Mouse (Mus musculus) kidney, embryonic 14.5 days (tissue): ENCODE data around the gene Cnnm1. TPM values are rescaled to one million over a fixed set of nuclear protein-coding genes. Genes with fewer than 3 reads are reported as not detected.
A peak's percentile ranks its signal among the peaks of the same experiment; 100 is the strongest.

Source experiments
- ATAC-seq: fragments of 200-750 bp; cut with Nextera tagmentation; 2 replicates; pipeline ENCODE4 v1.8.0; 2017; ENCODE audit warnings: moderate number of reproducible peaks, mild to moderate bottlenecking, moderate TSS enrichment, moderate library complexity; ENCODE audit not compliant: low FRiP score, low TSS enrichment
- H3K27ac ChIP-seq: fragments of 300-500 bp; sonication (generic); 2 replicates; pipeline ENCODE4 v1.5.1; 2014; ENCODE audit warnings: low read depth, mild to moderate bottlenecking, low read length, moderate library complexity, mixed read lengths
- H3K27me3 ChIP-seq: fragments of 300-500 bp; sonication (generic); 2 replicates; pipeline ENCODE4 v1.6.1; 2014; ENCODE audit warnings: mild to moderate bottlenecking, low read length; ENCODE audit not compliant: control insufficient read depth, insufficient read depth
- H3K36me3 ChIP-seq: fragments of 300-500 bp; sonication (generic); 2 replicates; pipeline ENCODE4 v1.6.1; 2014; ENCODE audit warnings: low read length, mixed read lengths; ENCODE audit not compliant: control insufficient read depth, insufficient read depth
- H3K4me1 ChIP-seq: fragments of 300-500 bp; sonication (generic); 2 replicates; pipeline ENCODE4 v1.6.1; 2014; ENCODE audit warnings: low read length, mixed read lengths; ENCODE audit not compliant: control insufficient read depth, insufficient read depth
- H3K4me2 ChIP-seq: fragments of 300-500 bp; sonication (generic); replicated peaks from 2 replicates; pipeline ENCODE4 v1.6.1; 2014; ENCODE audit warnings: low read depth, mild to moderate bottlenecking, low read length
- H3K4me3 ChIP-seq: fragments of 300-500 bp; sonication (generic); 2 replicates; pipeline ENCODE4 v1.5.1; 2014; ENCODE audit warnings: mild to moderate bottlenecking, low read length
- H3K9ac ChIP-seq: fragments of 300-500 bp; sonication (generic); 2 replicates; pipeline ENCODE4 v1.6.1; 2014; ENCODE audit warnings: low read depth, mild to moderate bottlenecking, low read length, moderate library complexity
- H3K9me3 ChIP-seq: fragments of 300-500 bp; sonication (generic); 2 replicates; pipeline ENCODE4 v1.6.1; 2016; ENCODE audit warnings: low read length; ENCODE audit not compliant: control insufficient read depth
- WGBS: fragments of 180-500 bp; shearing (Covaris S2); extraction: QIAGEN DNeasy Blood & Tissue Kit; methylation state at CpG from one replicate; pipeline ENCODE4 v1.1.7; 2014; 5-methylcytosine and 5-hydroxymethylcytosine counted together
- polyA plus RNA-seq: library from polyadenylated mRNA; unstranded; fragments of >200 nt; fragmentation: Nextera tagmentation; extraction: Ambion mirVana; gene quantifications from 2 replicates; pipeline ENCODE4 v1.2.1, GENCODE M21; 2014

Gene Cnnm1
- polyA plus RNA-seq, 1 experiment from 2014 or later = not detected

DNA sequence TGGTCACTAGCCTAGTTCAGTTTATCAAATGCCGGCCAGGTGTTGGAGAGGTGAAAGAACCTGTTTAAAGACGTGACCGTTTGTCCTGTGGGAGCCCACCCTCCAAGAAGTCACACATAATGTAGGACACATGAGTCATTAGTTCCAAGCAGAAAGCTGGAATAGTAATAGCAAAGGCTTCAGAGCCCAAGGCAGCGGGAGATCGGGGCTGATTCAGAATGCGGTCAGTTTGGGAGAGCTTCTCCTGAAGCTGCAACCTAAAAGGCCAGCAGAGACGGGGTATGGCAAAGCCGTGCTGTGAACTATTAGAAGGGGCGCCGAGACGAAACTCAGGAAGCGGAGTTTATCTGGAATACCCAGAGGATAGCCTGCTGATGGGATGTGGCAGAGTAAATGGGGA is 20.2 kb downstream of the Cnnm1 start:
- Histone ChIP-seq H3K9ac (no peak overlapping the region), H3K27ac (no peak overlapping the region), H3K4me2 (no peak overlapping the region), H3K27me3 (no peaks in the 10 kb centered on the region), H3K36me3 (no peaks in the 10 kb centered on the region), H3K4me3 (no peak overlapping the region), H3K4me1 (no peaks in the 10 kb centered on the region), H3K9me3 (no peaks in the 10 kb centered on the region)
- no peak for ATAC-seq
- 87% methylated on average over 12 of the region's 12 CpGs for WGBS

DNA sequence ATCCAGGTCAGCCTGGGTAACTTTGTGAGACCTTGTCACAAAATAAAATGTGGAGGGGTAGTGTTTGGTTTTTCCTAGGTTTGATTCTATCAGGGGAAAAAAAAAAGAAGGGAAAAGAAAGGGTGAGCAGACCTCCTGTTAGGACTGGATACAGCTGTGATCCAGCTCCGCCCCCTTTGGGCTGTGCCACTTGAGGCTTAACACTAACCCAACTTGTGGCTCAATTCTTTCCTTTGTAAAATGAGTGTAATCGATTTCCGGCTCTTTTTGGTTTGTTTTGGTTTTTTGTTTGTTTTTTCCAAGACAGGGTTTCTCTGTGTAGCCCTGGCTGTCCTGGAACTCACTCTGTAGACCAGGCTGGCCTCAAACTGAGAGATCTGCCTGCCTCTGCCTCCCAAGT is 21.9 kb downstream of the Cnnm1 start:
- no peak overlapping the region for H3K27ac ChIP-seq
- no peak overlapping the region for H3K4me3 ChIP-seq
- no peaks in the 10 kb centered on the region for H3K27me3 ChIP-seq
- no peaks in the 10 kb centered on the region for H3K9me3 ChIP-seq
- no peaks in the 10 kb centered on the region for H3K36me3 ChIP-seq
- no peak overlapping the region for H3K9ac ChIP-seq
- no peak for ATAC-seq
- WGBS = 89% methylated on average over 3 of the region's 3 CpGs
- no peaks in the 10 kb centered on the region for H3K4me1 ChIP-seq
- no peak overlapping the region for H3K4me2 ChIP-seq

DNA sequence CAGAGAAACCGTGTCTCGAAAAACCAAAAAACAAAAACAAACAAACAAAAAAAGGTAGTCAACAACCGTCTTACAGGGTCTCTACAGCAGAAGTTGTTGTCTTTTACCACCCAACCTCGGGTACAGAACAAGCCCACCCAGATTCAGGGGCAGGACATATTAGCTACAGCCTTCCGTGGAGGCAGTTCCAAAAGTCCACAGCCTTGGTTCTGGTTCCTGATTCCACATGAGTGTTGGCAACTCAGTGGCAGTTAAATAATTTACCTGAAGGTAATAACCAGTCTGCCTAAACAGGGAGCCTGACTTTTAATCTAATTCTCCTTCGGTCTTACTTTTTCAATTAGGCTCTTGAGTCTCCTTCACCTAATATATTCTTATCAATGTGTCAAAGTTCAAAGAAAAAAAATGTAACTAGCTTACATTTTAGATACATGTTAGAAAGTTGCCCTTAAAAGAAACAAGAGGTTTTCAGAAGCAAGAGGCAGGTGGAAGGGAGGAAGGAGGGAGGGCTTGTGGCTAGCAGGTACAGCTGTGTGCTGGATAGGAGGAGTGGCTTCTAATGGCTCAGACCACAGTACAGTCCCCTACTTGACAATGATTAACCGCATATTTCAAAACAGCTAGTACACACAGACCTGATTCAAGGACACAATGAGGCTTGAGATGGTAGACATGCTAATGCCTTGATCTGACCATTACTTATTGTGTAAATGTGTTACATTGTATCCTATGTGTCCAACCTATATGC is 23.5 kb downstream of the Cnnm1 start:
- Histone ChIP-seq H3K27me3 (no peaks in the 10 kb centered on the region), H3K9ac (no peak overlapping the region), H3K4me3 (no peak overlapping the region), H3K9me3 (no peaks in the 10 kb centered on the region), H3K4me2 (no peak overlapping the region), H3K36me3 (no peaks in the 10 kb centered on the region), H3K27ac (no peak overlapping the region), H3K4me1 (no peaks in the 10 kb centered on the region)
- ATAC-seq = peak; percentile 81
- 80% methylated on average over 7 of the region's 7 CpGs for WGBS

DNA sequence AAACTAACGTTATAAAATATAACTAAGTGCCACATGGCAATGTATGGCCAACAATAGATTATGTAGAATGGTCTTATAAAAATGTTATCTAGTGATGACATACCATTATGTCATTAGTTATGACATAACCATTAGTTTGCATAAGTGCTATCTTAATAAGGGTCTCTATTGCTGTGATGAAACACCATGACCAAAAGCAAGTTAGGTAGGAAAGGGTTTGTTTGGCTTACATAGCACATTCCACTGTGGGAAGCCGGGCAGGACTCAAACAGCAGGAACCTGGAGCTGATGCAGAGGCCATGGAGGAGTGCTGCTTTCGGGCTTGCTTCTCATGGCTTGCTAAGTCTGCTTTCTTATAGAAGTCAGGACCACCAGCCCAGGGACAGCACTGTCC is 24.1 kb downstream of the Cnnm1 start:
- H3K4me3 ChIP-seq = no peak overlapping the region
- H3K9me3 ChIP-seq = no peaks in the 10 kb centered on the region
- no peak for ATAC-seq
- no peak overlapping the region for H3K27ac ChIP-seq
- H3K4me2 ChIP-seq = no peak overlapping the region
- WGBS = 78% methylated on average over 3 of the region's 3 CpGs
- no peaks in the 10 kb centered on the region for H3K36me3 ChIP-seq
- H3K27me3 ChIP-seq = no peaks in the 10 kb centered on the region
- H3K9ac ChIP-seq = no peak overlapping the region
- no peaks in the 10 kb centered on the region for H3K4me1 ChIP-seq

DNA sequence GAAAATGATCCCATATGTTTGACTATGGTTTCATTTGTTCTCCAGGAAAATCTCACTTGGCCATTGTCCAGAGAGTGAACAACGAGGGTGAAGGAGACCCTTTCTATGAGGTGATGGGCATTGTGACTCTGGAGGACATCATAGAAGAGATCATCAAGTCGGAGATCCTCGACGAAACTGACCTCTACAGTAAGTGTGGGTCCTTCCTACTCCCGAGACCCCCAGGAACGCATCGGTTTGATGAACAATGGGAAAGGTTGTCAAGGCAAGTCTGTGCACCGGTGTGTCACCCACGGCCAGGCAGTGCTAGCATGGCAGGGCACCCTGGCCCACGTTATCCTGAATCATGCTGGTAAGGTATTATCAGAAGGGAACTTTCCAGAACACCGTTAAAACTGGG is 24.8 kb downstream of the Cnnm1 start:
- H3K4me1 ChIP-seq = no peaks in the 10 kb centered on the region
- no peak overlapping the region for H3K4me2 ChIP-seq
- H3K27me3 ChIP-seq = no peaks in the 10 kb centered on the region
- H3K9me3 ChIP-seq = no peaks in the 10 kb centered on the region
- H3K9ac ChIP-seq = no peak overlapping the region
- WGBS = 95% methylated on average over 11 of the region's 11 CpGs
- no peak overlapping the region for H3K27ac ChIP-seq
- no peaks in the 10 kb centered on the region for H3K36me3 ChIP-seq
- ATAC-seq = no peak
- no peak overlapping the region for H3K4me3 ChIP-seq

DNA sequence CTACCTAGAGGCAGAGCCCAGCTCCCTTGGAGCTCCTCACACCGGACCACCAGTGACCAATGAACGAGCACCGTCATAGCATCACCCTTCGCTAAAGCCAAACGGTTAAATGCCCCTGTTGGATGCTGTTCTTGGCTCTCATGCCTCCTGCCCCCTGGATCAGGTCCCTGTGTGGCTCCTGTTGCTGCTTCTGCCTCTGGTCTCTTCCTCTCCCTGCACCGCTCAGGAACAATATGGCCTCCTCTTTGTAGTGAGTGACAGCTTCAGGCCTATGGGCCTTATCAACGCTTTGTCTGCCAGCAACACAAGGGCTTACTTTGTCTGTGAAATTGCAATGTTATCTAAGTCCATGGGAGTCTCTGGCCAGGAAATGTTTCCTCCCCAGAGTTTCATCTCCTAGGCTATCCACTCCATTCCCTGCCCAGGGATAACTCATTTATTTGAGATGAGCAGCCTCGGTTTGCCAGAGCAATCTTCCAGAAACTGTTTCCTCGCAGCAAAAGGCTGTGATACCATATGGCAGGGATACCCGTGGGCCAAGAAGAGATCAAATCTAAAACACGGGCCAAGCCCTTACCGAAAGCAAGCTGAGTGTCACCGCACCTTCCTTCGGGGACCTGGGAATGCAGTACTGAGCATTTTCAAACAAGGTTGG is 25.5 kb downstream of the Cnnm1 start:
- 91% methylated on average over 14 of the region's 14 CpGs for WGBS
- Histone ChIP-seq H3K4me3 (no peak overlapping the region), H3K4me1 (no peaks in the 10 kb centered on the region), H3K36me3 (no peaks in the 10 kb centered on the region), H3K9ac (no peak overlapping the region), H3K4me2 (no peak overlapping the region), H3K9me3 (no peaks in the 10 kb centered on the region), H3K27me3 (no peaks in the 10 kb centered on the region), H3K27ac (no peak overlapping the region)
- no peak for ATAC-seq

DNA sequence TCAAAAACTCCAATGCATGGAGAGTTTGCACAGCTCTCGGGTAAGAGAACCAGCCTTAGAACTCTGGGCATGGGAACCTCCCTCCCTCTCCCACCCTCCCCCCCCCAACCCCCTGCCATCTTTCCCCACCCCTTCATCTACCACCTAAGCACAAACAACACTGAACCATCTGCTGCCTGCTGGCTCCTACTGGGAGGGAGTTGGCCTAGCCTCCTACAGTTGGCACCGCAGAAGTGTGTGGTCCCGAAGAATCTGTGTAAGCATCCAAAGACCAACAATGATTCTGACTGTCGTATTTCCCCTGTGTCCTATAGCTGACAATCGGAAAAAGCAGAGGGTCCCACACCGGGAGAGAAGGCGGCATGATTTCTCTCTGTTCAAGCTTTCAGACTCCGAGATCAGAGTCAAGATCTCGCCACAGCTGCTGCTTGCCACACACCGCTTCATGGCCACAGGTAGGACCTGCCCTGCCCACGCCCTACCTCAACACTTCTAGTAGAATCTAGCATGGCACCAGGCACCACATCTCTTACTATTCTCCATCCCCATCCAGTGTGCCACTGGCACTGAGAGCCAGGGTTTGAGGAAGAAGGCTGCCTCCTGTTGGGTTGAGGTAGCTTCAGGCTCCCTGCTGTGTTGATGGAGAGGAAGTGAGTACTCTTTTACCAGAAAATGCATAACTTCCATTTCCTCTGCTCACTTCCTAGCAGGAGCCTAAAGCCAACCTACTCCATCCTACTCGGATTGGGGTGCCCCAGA is 27.9 kb downstream of the Cnnm1 start:
- H3K4me3 ChIP-seq = no peak overlapping the region
- no peaks in the 10 kb centered on the region for H3K36me3 ChIP-seq
- ATAC-seq = no peak
- no peak overlapping the region for H3K27ac ChIP-seq
- no peak overlapping the region for H3K4me2 ChIP-seq
- no peaks in the 10 kb centered on the region for H3K9me3 ChIP-seq
- H3K27me3 ChIP-seq = no peaks in the 10 kb centered on the region
- H3K9ac ChIP-seq = no peak overlapping the region
- WGBS = 87% methylated on average over 12 of the region's 12 CpGs
- no peaks in the 10 kb centered on the region for H3K4me1 ChIP-seq

DNA sequence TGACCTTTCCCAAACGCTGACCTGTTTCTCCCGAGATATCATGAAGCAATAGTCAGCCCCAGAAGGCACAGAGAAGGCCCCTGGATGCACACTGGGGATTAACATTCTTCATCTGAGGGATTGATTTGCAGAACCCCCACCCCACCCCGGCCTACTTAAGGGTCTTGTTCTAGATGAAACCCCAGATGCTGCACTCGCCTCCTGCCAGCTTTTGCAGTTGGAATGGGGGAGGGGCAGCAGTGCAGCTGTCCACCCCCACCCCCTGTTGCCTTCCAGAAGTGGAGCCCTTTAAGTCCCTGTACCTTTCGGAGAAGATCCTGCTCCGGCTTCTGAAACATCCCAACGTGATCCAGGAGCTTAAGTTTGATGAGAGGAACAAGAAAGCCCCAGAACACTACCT is 29.1 kb downstream of the Cnnm1 start:
- no peak overlapping the region for H3K4me3 ChIP-seq
- no peaks in the 10 kb centered on the region for H3K9me3 ChIP-seq
- H3K36me3 ChIP-seq = no peaks in the 10 kb centered on the region
- no peaks in the 10 kb centered on the region for H3K4me1 ChIP-seq
- H3K4me2 ChIP-seq = no peak overlapping the region
- H3K27ac ChIP-seq = no peak overlapping the region
- ATAC-seq = no peak
- 67% methylated on average over 7 of the region's 7 CpGs for WGBS
- no peaks in the 10 kb centered on the region for H3K27me3 ChIP-seq
- no peak overlapping the region for H3K9ac ChIP-seq

DNA sequence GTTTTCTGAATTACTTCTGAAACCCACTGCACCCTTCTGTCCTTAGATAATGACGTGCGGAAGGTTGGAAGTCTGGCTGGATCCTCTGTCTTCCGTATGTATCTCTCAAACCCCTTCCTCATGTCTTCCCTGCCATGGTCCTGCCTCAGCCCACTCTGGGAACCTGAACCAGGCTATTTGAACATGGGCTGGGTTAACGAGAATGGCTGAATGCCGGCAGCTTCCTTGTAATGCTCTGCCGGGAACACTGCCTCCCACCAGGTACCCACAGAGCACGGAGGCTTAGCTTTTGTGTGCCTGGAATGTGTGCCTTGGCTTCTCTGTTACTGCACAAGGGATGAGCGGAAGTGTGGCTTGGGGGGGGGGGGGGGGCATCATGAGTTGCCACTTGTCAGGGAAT is 32.1 kb downstream of the Cnnm1 start:
- WGBS = 80% methylated on average over 8 of the region's 8 CpGs
- Histone ChIP-seq H3K9ac (no peak overlapping the region), H3K27ac (no peak overlapping the region), H3K27me3 (no peaks in the 10 kb centered on the region), H3K4me1 (no peaks in the 10 kb centered on the region), H3K9me3 (no peaks in the 10 kb centered on the region), H3K4me2 (no peak overlapping the region), H3K4me3 (no peak overlapping the region), H3K36me3 (no peaks in the 10 kb centered on the region)
- no peak for ATAC-seq
